Mouse (Mus musculus) C2C12 (cell line): ENCODE results near the gene 4930595D18Rik. TPM values are rescaled to one million over a fixed set of nuclear protein-coding genes. Genes with fewer than 3 reads are reported as not detected.

Source experiments
- H3K27me3 ChIP-seq: one replicate; pipeline ENCODE4 v1.6.1; 2011; ENCODE audit not compliant: control insufficient read depth, insufficient read depth, insufficient read length
- H3K36me3 ChIP-seq: one replicate; pipeline ENCODE4 v1.6.1; 2011; ENCODE audit not compliant: control insufficient read depth, insufficient read depth
- H3K4me3 ChIP-seq: one replicate; pipeline ENCODE4 v1.5.1; 2011; ENCODE audit warnings: mild to moderate bottlenecking, control low read depth; ENCODE audit not compliant: poor library complexity, insufficient read depth, severe bottlenecking
- H3K79me2 ChIP-seq: one replicate; pipeline ENCODE4 v1.6.1; 2011; ENCODE audit not compliant: control insufficient read depth, insufficient read depth
- H3K79me3 ChIP-seq: one replicate; pipeline ENCODE4 v1.6.1; 2011; ENCODE audit warnings: low read depth, control low read depth
- H3ac ChIP-seq: one replicate; pipeline ENCODE3; 2011; ENCODE audit warnings: low read depth; ENCODE audit not compliant: control insufficient read depth, insufficient read length
- CEBPB ChIP-seq: IDR thresholded peaks from one replicate; pipeline ENCODE4 v1.6.1; 2011; ENCODE audit warnings: low read depth, mild to moderate bottlenecking, control low read depth, moderate library complexity
- CTCF ChIP-seq: IDR thresholded peaks from one replicate; pipeline ENCODE4 v1.5.1; 2011; ENCODE audit not compliant: control insufficient read depth, insufficient read depth, insufficient read length
- FOSL1 ChIP-seq: IDR thresholded peaks from one replicate; pipeline ENCODE4 v1.8.0; 2011; ENCODE audit warnings: mild to moderate bottlenecking, low read length; ENCODE audit not compliant: poor library complexity, insufficient read depth, severe bottlenecking
- MAX ChIP-seq: IDR thresholded peaks from one replicate; pipeline ENCODE4 v1.6.1; 2011; ENCODE audit warnings: mild to moderate bottlenecking, control low read depth
- MYOD1 ChIP-seq: IDR thresholded peaks from one replicate; pipeline ENCODE4 v1.6.1; 2011; ENCODE audit warnings: low read depth; ENCODE audit not compliant: control insufficient read depth, insufficient read length
- MYOG ChIP-seq: IDR thresholded peaks from one replicate; pipeline ENCODE4 v1.6.1; 2011; ENCODE audit not compliant: control insufficient read depth, insufficient read length; ENCODE audit errors: extremely low read depth
- USF1 ChIP-seq: IDR thresholded peaks from one replicate; pipeline ENCODE4 v1.6.1; 2011; ENCODE audit warnings: low read depth, mild to moderate bottlenecking, control low read depth, moderate library complexity
- polyA plus RNA-seq: library from polyadenylated mRNA; unstranded; fragments of >200 nt; fragmentation: generic; extraction: Trizol; gene quantifications from one replicate; pipeline ENCODE4 v1.2.1, GENCODE M21; 2012; ENCODE audit warnings: missing spikeins

The 4930595D18Rik gene
- polyA plus RNA-seq, 1 experiment: not detected

- Histone ChIP-seq H3K27me3 (no peaks in the 10 kb centered on the region), H3K36me3 (no peaks in the 10 kb centered on the region), H3K79me3 (no peaks in the 10 kb centered on the region), H3K4me3 (no peak overlapping the region), H3K79me2 (no peaks in the 10 kb centered on the region), H3ac (no peak overlapping the region)
- TF ChIP-seq USF1 (peak; percentile 56), CEBPB (no peak)
These were observed 31.7 kb downstream of the 4930595D18Rik start for GRCm38 (mm10) chr12:111152579-111152978.

- Histone ChIP-seq H3K79me3 (no peaks in the 10 kb centered on the region), H3K27me3 (no peaks in the 10 kb centered on the region), H3K79me2 (no peaks in the 10 kb centered on the region), H3ac (no peak overlapping the region), H3K36me3 (no peaks in the 10 kb centered on the region), H3K4me3 (no peak overlapping the region)
- no peak for TF ChIP-seq FOSL1
These were observed 32.7 kb downstream of the 4930595D18Rik start for GRCm38 (mm10) chr12:111151422-111152156.

- Histone ChIP-seq H3ac (no peak overlapping the region), H3K79me2 (no peaks in the 10 kb centered on the region), H3K36me3 (no peaks in the 10 kb centered on the region), H3K4me3 (no peak overlapping the region), H3K27me3 (no peaks in the 10 kb centered on the region), H3K79me3 (no peaks in the 10 kb centered on the region)
- TF ChIP-seq MAX (no peak), FOSL1 (no peak), CTCF (no peak), CEBPB (no peak), MYOD1 (no peak), USF1 (no peak), MYOG (no peak)
These were observed 34.1 kb downstream of the 4930595D18Rik start for GRCm38 (mm10) chr12:111150236-111150596.

- TF ChIP-seq FOSL1: no peak
- TF ChIP-seq MYOD1: no peak
- TF ChIP-seq CTCF: no peak
- no peak for TF ChIP-seq MYOG
- no peak for TF ChIP-seq MAX
- TF ChIP-seq USF1: no peak
- no peak for TF ChIP-seq CEBPB
- Histone ChIP-seq H3K4me3 (no peak overlapping the region), H3K27me3 (no peaks in the 10 kb centered on the region), H3ac (no peak overlapping the region), H3K79me2 (no peaks in the 10 kb centered on the region), H3K79me3 (no peaks in the 10 kb centered on the region), H3K36me3 (no peaks in the 10 kb centered on the region)
These were observed 34.6 kb downstream of the 4930595D18Rik start for GRCm38 (mm10) chr12:111149495-111150235.

DNA sequence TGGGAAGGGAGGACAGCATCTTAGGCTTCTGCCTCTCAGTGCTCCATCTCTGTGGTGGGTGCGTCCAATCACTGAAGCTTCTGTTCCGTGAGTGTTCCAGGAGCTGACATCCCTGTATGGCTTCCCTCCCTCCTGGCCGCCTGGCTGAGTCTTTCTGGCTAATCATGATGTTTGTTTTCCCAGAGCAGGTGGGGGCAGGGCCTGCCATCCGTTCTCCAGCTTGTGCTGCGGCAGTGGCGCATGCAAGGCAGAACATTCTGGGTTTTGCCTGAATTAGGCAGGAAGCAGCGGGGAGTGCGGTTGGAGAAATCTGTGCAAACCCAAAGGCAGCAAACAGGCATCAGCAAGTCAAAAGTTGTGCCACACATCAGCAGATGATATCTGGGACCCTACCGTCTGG lies 39.0 kb downstream of the 4930595D18Rik start:
- H3K4me3 ChIP-seq: no peak overlapping the region
- TF ChIP-seq MYOG (no peak), CEBPB (no peak), CTCF (no peak), MYOD1 (no peak), FOSL1 (no peak), MAX (no peak), USF1 (no peak)
- no peaks in the 10 kb centered on the region for H3K36me3 ChIP-seq

GRCm38 (mm10) chr12:111144598-111144997 lies 39.7 kb downstream of the 4930595D18Rik start:
- no peaks in the 10 kb centered on the region for H3K36me3 ChIP-seq
- H3ac ChIP-seq: no peak overlapping the region
- TF ChIP-seq MYOD1 (no peak), MYOG (no peak), FOSL1 (no peak), CTCF (no peak), MAX (no peak), CEBPB (no peak), USF1 (no peak)

More for the DNA sequence above, 39.0 kb downstream of the 4930595D18Rik start:
- H3ac ChIP-seq: no peak overlapping the region
- H3K27me3 ChIP-seq: no peaks in the 10 kb centered on the region
- no peaks in the 10 kb centered on the region for H3K79me3 ChIP-seq
- no peaks in the 10 kb centered on the region for H3K79me2 ChIP-seq

More at GRCm38 (mm10) chr12:111144598-111144997, 39.7 kb downstream of the 4930595D18Rik start:
- no peaks in the 10 kb centered on the region for H3K27me3 ChIP-seq
- no peak overlapping the region for H3K4me3 ChIP-seq
- H3K79me3 ChIP-seq: no peaks in the 10 kb centered on the region
- no peaks in the 10 kb centered on the region for H3K79me2 ChIP-seq
